Mouse (Mus musculus) embryonic facial prominence, embryonic 13.5 days (tissue): Measurements from ENCODE around the gene Gm15217. TPM values are rescaled to one million over a fixed set of nuclear protein-coding genes. Genes with fewer than 3 reads are reported as not detected.
A peak's percentile ranks its signal among the peaks of the same experiment; 100 is the strongest.

ENCODE experiments used
- ATAC-seq: fragments of 200-750 bp; cut with Nextera tagmentation; 2 replicates; pipeline ENCODE4 v1.8.0; 2017; ENCODE audit warnings: low read depth; ENCODE audit not compliant: insufficient number of reproducible peaks, insufficient read depth, low FRiP score, low TSS enrichment
- H3K27ac ChIP-seq: fragments of 300-500 bp; sonication (generic); 2 replicates; pipeline ENCODE4 v1.5.1; 2015; ENCODE audit warnings: moderate library complexity, mild to moderate bottlenecking, inconsistent platforms
- H3K27me3 ChIP-seq: fragments of 300-500 bp; sonication (generic); 2 replicates; pipeline ENCODE4 v1.6.1; 2015; ENCODE audit warnings: mild to moderate bottlenecking, inconsistent platforms
- H3K36me3 ChIP-seq: fragments of 300-500 bp; sonication (generic); 2 replicates; pipeline ENCODE4 v1.6.1; 2015; ENCODE audit warnings: mild to moderate bottlenecking, inconsistent platforms
- H3K4me1 ChIP-seq: fragments of 300-500 bp; sonication (generic); 2 replicates; pipeline ENCODE4 v1.6.1; 2015; ENCODE audit warnings: inconsistent platforms
- H3K4me2 ChIP-seq: fragments of 300-500 bp; sonication (generic); 2 replicates; pipeline ENCODE4 v1.6.1; 2015; ENCODE audit warnings: moderate library complexity, mild to moderate bottlenecking, inconsistent platforms
- H3K4me3 ChIP-seq: fragments of 300-500 bp; sonication (generic); 2 replicates; pipeline ENCODE4 v1.5.1; 2015; ENCODE audit warnings: mild to moderate bottlenecking, inconsistent platforms
- H3K9ac ChIP-seq: fragments of 300-500 bp; sonication (generic); 2 replicates; pipeline ENCODE4 v1.6.1; 2015; ENCODE audit warnings: mild to moderate bottlenecking, inconsistent platforms
- H3K9me3 ChIP-seq: fragments of 300-500 bp; sonication (generic); 2 replicates; pipeline ENCODE4 v1.6.1; 2016; ENCODE audit warnings: inconsistent platforms
- WGBS: fragments of 180-500 bp; shearing (Covaris S2); methylation state at CpG from one replicate; pipeline ENCODE4 v1.1.7; 2015; ENCODE audit warnings: mixed read lengths; 5-methylcytosine and 5-hydroxymethylcytosine counted together
- polyA plus RNA-seq: library from polyadenylated mRNA; unstranded; fragments of >200 nt; fragmentation: Nextera tagmentation; extraction: Ambion mirVana; gene quantifications from 2 replicates; pipeline ENCODE4 v1.2.1, GENCODE M21; 2015

Gene Gm15217
- 0.41 and 0.65 TPM in 2 replicates for polyA plus RNA-seq

- Histone ChIP-seq H3K27ac (peak within 1 kb of the TSS; percentile 85), H3K4me3 (peak within 1 kb of the TSS; percentile 34), H3K9me3 (no peaks in the 10 kb centered on the region), H3K9ac (peak within 1 kb of the TSS; percentile 40; the same call in 1 of the 2 replicates), H3K4me2 (peak within 1 kb of the TSS; percentile 64), H3K36me3 (peaks cover 27% of the 10 kb centered on the region), H3K27me3 (no peaks in the 10 kb centered on the region), H3K4me1 (peaks cover 45% of the 10 kb centered on the region)
- WGBS = 81% methylated on average over 12 of the region's 12 CpGs
- no peak for ATAC-seq
Measured at GRCm38 (mm10) chr14:46379285-46379684, at the start of gene Gm15217. Gene Gm15217 (plus strand): TSS chr14:46379414.

- peaks cover 13% of the 10 kb centered on the region for H3K4me1 ChIP-seq
- peak; percentile 15; the same call in 1 of the 2 replicates for ATAC-seq
- no peak overlapping the region for H3K4me2 ChIP-seq
- H3K27me3 ChIP-seq = no peaks in the 10 kb centered on the region
- H3K4me3 ChIP-seq = no peak overlapping the region
- no peaks in the 10 kb centered on the region for H3K9me3 ChIP-seq
- no peak overlapping the region for H3K9ac ChIP-seq
- no peaks in the 10 kb centered on the region for H3K36me3 ChIP-seq
- 72% methylated on average over 8 of the region's 8 CpGs for WGBS
- H3K27ac ChIP-seq = peak overlapping the region; percentile 55
Measured at GRCm38 (mm10) chr14:46333421-46334237, 45.6 kb upstream of the Gm15217 start.

GRCm38 (mm10) chr14:46338801-46339200, 40.4 kb upstream of the Gm15217 start:
- Histone ChIP-seq H3K4me1 (peaks cover under 1% of the 10 kb centered on the region), H3K27ac (no peak overlapping the region), H3K36me3 (no peaks in the 10 kb centered on the region), H3K9ac (no peak overlapping the region), H3K4me2 (no peak overlapping the region), H3K4me3 (no peak overlapping the region), H3K27me3 (no peaks in the 10 kb centered on the region), H3K9me3 (no peaks in the 10 kb centered on the region)
- WGBS = 81% methylated on average over 11 of the region's 11 CpGs
- ATAC-seq = no peak

GRCm38 (mm10) chr14:46344750-46345149, 34.5 kb upstream of the Gm15217 start:
- no peak for ATAC-seq
- Histone ChIP-seq H3K36me3 (no peaks in the 10 kb centered on the region), H3K9ac (no peak overlapping the region), H3K4me3 (no peak overlapping the region), H3K9me3 (peaks cover 7% of the 10 kb centered on the region; the same call in 1 of the 2 replicates), H3K4me2 (no peak overlapping the region), H3K27me3 (no peaks in the 10 kb centered on the region), H3K4me1 (no peaks in the 10 kb centered on the region), H3K27ac (no peak overlapping the region)

- no peak for ATAC-seq
- no peaks in the 10 kb centered on the region for H3K36me3 ChIP-seq
Measured at GRCm38 (mm10) chr14:46357286-46357685, 21.9 kb upstream of the Gm15217 start.

GRCm38 (mm10) chr14:46357696-46358095, 21.5 kb upstream of the Gm15217 start:
- Histone ChIP-seq H3K27me3 (no peaks in the 10 kb centered on the region; the same call in 1 of the 2 replicates), H3K9me3 (no peaks in the 10 kb centered on the region), H3K4me3 (no peak overlapping the region), H3K9ac (no peak overlapping the region), H3K4me1 (no peaks in the 10 kb centered on the region), H3K36me3 (no peaks in the 10 kb centered on the region), H3K27ac (no peak overlapping the region), H3K4me2 (no peak overlapping the region)
- no peak for ATAC-seq
- 73% methylated on average over 8 of the region's 8 CpGs for WGBS

More at GRCm38 (mm10) chr14:46357286-46357685, 21.9 kb upstream of the Gm15217 start:
- Histone ChIP-seq H3K4me3 (no peak overlapping the region), H3K9me3 (no peaks in the 10 kb centered on the region), H3K27ac (no peak overlapping the region), H3K9ac (no peak overlapping the region), H3K4me2 (no peak overlapping the region), H3K27me3 (no peaks in the 10 kb centered on the region; the same call in 1 of the 2 replicates), H3K4me1 (no peaks in the 10 kb centered on the region)
- 79% methylated on average over 7 of the region's 7 CpGs for WGBS

GRCm38 (mm10) chr14:46363209-46363608, 16.0 kb upstream of the Gm15217 start:
- H3K27ac ChIP-seq = no peak overlapping the region
- H3K9ac ChIP-seq = no peak overlapping the region
- 33% methylated on average over 10 of the region's 10 CpGs for WGBS
- H3K4me1 ChIP-seq = 0 out of 2 replicates have a peak, but pooled peaks cover 8% of the 10 kb centered on the region
- H3K27me3 ChIP-seq = no peaks in the 10 kb centered on the region; the same call in 1 of the 2 replicates
- H3K4me3 ChIP-seq = no peak overlapping the region
- no peaks in the 10 kb centered on the region for H3K36me3 ChIP-seq
- peak overlapping the region; percentile 12; the same call in 1 of the 2 replicates for H3K4me2 ChIP-seq
- no peak for ATAC-seq
- H3K9me3 ChIP-seq = no peaks in the 10 kb centered on the region

- no peaks in the 10 kb centered on the region for H3K9me3 ChIP-seq
- no peak overlapping the region for H3K4me3 ChIP-seq
- H3K36me3 ChIP-seq = no peaks in the 10 kb centered on the region
- H3K27me3 ChIP-seq = no peaks in the 10 kb centered on the region
- WGBS = 34% methylated on average over 9 of the region's 9 CpGs
- no peak overlapping the region for H3K27ac ChIP-seq
- no peak overlapping the region for H3K4me2 ChIP-seq
- no peaks in the 10 kb centered on the region for H3K4me1 ChIP-seq
- ATAC-seq = no peak
- H3K9ac ChIP-seq = no peak overlapping the region
Measured at GRCm38 (mm10) chr14:46372452-46372851, 6.8 kb upstream of the Gm15217 start.

GRCm38 (mm10) chr14:46375796-46376195, 3.4 kb upstream of the Gm15217 start:
- Histone ChIP-seq H3K36me3 (no peaks in the 10 kb centered on the region), H3K9ac (no peak overlapping the region), H3K4me2 (no peak overlapping the region), H3K4me3 (no peak overlapping the region), H3K9me3 (no peaks in the 10 kb centered on the region), H3K4me1 (peaks cover 15% of the 10 kb centered on the region), H3K27me3 (no peaks in the 10 kb centered on the region), H3K27ac (no peak overlapping the region)
- WGBS = 74% methylated on average over 5 of the region's 5 CpGs
- ATAC-seq = no peak

- 3% methylated on average over 31 of the region's 31 CpGs for WGBS
- Histone ChIP-seq H3K36me3 (peaks cover 29% of the 10 kb centered on the region), H3K9ac (peak overlapping the region; percentile 40; the same call in 1 of the 2 replicates), H3K27me3 (no peaks in the 10 kb centered on the region), H3K4me2 (peak overlapping the region; percentile 64), H3K4me1 (peaks cover 47% of the 10 kb centered on the region), H3K27ac (peak overlapping the region; percentile 85), H3K4me3 (peak overlapping the region; percentile 34), H3K9me3 (no peaks in the 10 kb centered on the region)
- peak; percentile 69 for ATAC-seq
Measured at GRCm38 (mm10) chr14:46380286-46380721, 1.1 kb downstream of the Gm15217 start.

GRCm38 (mm10) chr14:46381457-46381856, 2.2 kb downstream of the Gm15217 start:
- H3K9me3 ChIP-seq = no peaks in the 10 kb centered on the region
- peaks cover 52% of the 10 kb centered on the region for H3K4me1 ChIP-seq
- peak overlapping the region; percentile 78 for H3K27ac ChIP-seq
- no peak overlapping the region for H3K4me3 ChIP-seq
- H3K27me3 ChIP-seq = no peaks in the 10 kb centered on the region
- 0 out of 2 replicates have a peak overlapping the region, but pooled peaks have one; percentile 16 for H3K9ac ChIP-seq
- peak overlapping the region; percentile 64 for H3K4me2 ChIP-seq
- ATAC-seq = no peak
- peaks cover 29% of the 10 kb centered on the region for H3K36me3 ChIP-seq
- WGBS = 27% methylated on average over 6 of the region's 6 CpGs
